Mouse (Mus musculus) adrenal gland, adult 10 weeks (tissue): ENCODE results near the gene Olfr591. TPM values are rescaled to one million over a fixed set of nuclear protein-coding genes. Genes with fewer than 3 reads are reported as not detected.

ENCODE experiments used
- polyA plus RNA-seq: library from polyadenylated mRNA; stranded (reverse); fragments of 350-450 nt; fragmentation: Illumina TruSeq; extraction: RNeasy Lipid Tissue Mini Kit (QIAGEN cat#74804); gene quantifications from one replicate; pipeline ENCODE4 v1.2.3, GENCODE M21; 2014; ENCODE audit warnings: low read depth, low replicate concordance

Gene Olfr591
- not detected for polyA plus RNA-seq

DNA sequence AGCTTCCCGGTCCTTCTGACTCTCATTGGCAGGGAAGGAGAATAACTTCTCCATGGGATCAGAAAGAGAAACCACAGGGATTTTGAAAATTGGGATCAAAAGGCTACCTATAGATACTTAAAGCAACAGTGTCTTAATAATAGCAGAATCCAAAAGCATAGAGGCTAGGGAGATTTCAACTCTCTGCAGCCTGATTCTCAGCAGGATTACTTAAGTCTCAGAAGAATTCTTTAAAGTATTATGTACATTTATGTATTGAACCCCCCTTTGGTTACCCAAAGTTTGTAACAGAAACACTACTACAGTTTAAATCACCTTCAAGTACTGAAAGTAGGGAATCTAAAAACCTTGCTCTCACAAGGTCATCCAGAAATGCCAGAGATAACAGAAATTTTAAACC is at the start of gene Olfr591:
Gene Olfr591, minus strand, starts transcription at position 101 of the 400 bp plus-strand sequence.

DNA sequence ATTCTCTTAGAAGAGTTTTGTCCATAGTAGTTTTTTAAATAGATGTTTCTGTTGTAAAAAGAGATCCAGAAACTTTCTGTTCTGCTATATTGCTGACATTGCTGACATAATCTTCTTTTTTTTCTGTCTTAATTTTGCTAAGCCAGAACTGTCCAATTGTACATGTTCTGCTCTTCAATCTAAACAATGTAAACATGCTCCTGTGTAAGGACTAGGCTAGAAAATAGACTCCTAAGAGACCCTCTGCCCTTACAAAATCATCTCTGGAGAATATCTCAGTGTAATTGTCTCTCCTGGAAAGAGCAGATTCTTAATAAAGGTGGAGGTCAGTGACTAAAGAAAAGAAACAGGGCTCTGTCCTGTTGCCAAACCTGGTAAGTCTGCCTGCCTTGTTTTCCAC is 38.6 kb upstream of the Olfr591 start, which contains the start of gene Olfr594:
Gene Olfr594, plus strand, starts transcription at position 301 of the 400 bp plus-strand sequence.

GRCm38 (mm10) chr7:103211562-103211961 is 33.4 kb upstream of the Olfr591 start, which contains the start of gene Olfr593:
Gene Olfr593 (plus strand): TSS chr7:103211862.

DNA sequence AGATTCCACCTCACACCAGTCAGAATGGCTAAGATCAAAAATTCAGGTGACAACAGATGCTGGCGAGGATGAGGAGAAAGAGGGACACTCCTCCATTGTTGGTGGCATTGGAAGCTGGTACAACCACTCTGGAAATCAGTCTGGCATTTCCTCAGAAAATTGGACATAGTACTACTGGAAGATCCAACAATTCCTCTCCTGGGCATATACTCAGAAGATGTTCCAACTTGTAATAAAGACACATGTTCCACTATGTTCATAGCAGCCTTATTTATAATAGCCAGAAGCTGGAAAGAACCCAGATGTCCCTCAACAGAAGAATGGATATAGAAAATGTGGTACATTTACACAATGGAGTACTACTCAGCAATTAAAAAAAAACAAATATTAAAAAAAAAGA is 6.4 kb upstream of the Olfr591 start, which contains the start of gene Olfr592:
Gene Olfr592, plus strand, starts transcription at position 301 of the 400 bp plus-strand sequence.

GRCm38 (mm10) chr7:103156256-103156655 is 21.9 kb downstream of the Olfr591 start, which contains the start of gene Olfr589:
Gene Olfr589 (minus strand): TSS chr7:103156356.

GRCm38 (mm10) chr7:103140579-103140978 is 37.6 kb downstream of the Olfr591 start, which contains the start of gene Olfr588-ps1:
Gene Olfr588-ps1 (plus strand): TSS chr7:103140879.

DNA sequence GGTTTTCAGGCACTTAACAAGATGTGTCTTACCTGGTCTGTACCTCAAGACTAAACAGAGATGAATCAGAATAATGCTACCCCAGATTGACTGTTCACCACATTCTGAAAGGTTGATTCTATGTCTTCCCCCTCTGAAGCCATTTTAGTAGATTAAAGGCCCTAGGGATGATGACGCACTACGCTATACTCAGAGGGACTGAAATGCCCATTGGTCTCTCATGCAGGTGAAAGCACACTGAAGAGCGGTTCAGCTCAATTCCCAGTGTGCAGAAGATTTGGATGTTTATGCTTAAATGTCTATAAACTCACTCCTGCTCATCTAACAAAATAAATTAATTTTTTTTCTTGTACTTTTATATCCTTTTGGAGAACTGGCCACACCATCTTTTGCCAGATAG is 52.6 kb downstream of the Olfr591 start, which contains the start of gene Olfr586:
Gene Olfr586, minus strand, starts transcription at position 101 of the 400 bp plus-strand sequence.

Other genes with a start within 250 kb of the Olfr591 start
- not detected for gene Olfr573-ps1, start 235.8 kb downstream of the Olfr591 start, polyA plus RNA-seq
- not detected for gene Olfr574, start 229.9 kb downstream of the Olfr591 start, polyA plus RNA-seq
- gene Olfr575, start 219.6 kb downstream of the Olfr591 start, polyA plus RNA-seq = not detected
- gene Olfr576, start 215.7 kb downstream of the Olfr591 start, polyA plus RNA-seq = not detected
- gene Olfr577, start 202.4 kb downstream of the Olfr591 start, polyA plus RNA-seq = not detected
- not detected for gene Olfr578, start 189.0 kb downstream of the Olfr591 start, polyA plus RNA-seq
- not detected for gene Olfr582, start 140.3 kb downstream of the Olfr591 start, polyA plus RNA-seq
- gene Olfr583, start 127.0 kb downstream of the Olfr591 start, polyA plus RNA-seq = not detected
- not detected for gene Olfr584, start 96.5 kb downstream of the Olfr591 start, polyA plus RNA-seq
- gene Olfr585, start 80.6 kb downstream of the Olfr591 start, polyA plus RNA-seq = not detected
- not detected for gene Olfr586, start 52.7 kb downstream of the Olfr591 start, polyA plus RNA-seq
- not detected for gene Olfr588-ps1, start 37.5 kb downstream of the Olfr591 start, polyA plus RNA-seq
- gene Olfr589, start 22.0 kb downstream of the Olfr591 start, polyA plus RNA-seq = not detected
- gene Olfr592, start 6.5 kb upstream of the Olfr591 start, polyA plus RNA-seq = not detected
- not detected for gene Olfr593, start 33.5 kb upstream of the Olfr591 start, polyA plus RNA-seq
- not detected for gene Olfr594, start 38.7 kb upstream of the Olfr591 start, polyA plus RNA-seq
- not detected for gene Usp17ld, start 74.2 kb upstream of the Olfr591 start, polyA plus RNA-seq
- not detected for gene Olfr596, start 127.3 kb upstream of the Olfr591 start, polyA plus RNA-seq
- not detected for gene Olfr597, start 138.0 kb upstream of the Olfr591 start, polyA plus RNA-seq
- not detected for gene Olfr598, start 145.2 kb upstream of the Olfr591 start, polyA plus RNA-seq
- not detected for gene Olfr599, start 157.6 kb upstream of the Olfr591 start, polyA plus RNA-seq
- gene Olfr600, start 171.3 kb upstream of the Olfr591 start, polyA plus RNA-seq = not detected
- gene Olfr601, start 184.3 kb upstream of the Olfr591 start, polyA plus RNA-seq = not detected
- not detected for gene Olfr603, start 207.8 kb upstream of the Olfr591 start, polyA plus RNA-seq
- not detected for gene Usp17lc, start 236.7 kb upstream of the Olfr591 start, polyA plus RNA-seq